Mouse (Mus musculus) heart, postnatal 25 days (tissue): ENCODE measurements at regions not wholly inside any gene's neighbourhood (a gene's known extent, or its start where the extent isn't known, plus 50 kb on each side); places are given as distances from the start of the nearest gene placed in this dataset.
A peak's percentile ranks its signal among the peaks of the same experiment; 100 is the strongest.

ENCODE experiments used
- DNase-seq: peaks from one replicate; pipeline ENCODE4 v3.0.0; 2022; ENCODE audit warnings: low spot score
- intact Hi-C: fragments of 180-260 bp; cut with DNase I; formaldehyde crosslinking; loops from one replicate; pipeline ENCODE4 v1.15.1; 2025

GRCm38 (mm10) chr2:115483418-115484288 lies 97.9 kb upstream of the BC052040 start:
- peak; percentile 34 for DNase-seq
- intact Hi-C loops, result no loop called here

DNA sequence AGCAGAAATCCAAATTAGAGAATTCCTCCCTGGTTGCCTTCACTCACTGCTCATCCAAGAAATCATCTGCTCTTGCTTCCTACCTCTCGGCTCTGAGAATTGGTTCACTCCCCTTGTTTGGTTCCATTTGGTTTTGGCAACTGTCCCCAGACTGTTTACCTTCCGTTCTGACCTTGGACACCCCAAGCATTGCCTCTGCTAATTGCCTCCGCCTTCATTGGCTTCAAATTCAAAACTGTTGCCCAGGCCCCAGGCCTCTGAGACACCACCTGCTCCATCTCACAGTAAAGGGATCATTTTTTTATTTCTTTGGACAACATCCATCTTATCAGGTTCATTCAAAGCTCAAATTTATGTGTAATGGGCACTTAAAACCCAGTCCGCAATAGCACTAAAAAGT lies 93.1 kb upstream of the BC052040 start:
- no peak for DNase-seq
- intact Hi-C loops, result no loop called here

DNA sequence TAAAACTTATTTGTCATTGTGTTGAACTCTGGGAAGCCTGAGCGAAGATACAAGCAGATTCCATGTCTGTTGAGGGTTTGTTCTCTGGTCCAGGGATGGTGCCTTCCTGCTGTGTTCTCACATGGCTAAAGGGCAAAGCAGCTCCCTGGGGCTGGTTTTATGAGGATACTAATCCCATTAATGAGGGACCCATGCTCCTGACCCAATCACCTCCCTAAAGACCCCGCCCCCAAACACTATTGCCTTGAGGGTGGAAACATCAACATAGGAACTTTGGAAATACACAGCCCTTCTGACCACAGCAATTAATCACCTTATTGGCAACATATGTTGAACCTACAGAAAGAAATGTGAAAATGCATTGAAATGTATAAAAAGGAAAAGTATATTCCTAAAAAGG lies 88.5 kb upstream of the BC052040 start:
- DNase-seq, result no peak
- intact Hi-C loops, result no loop called here

GRCm38 (mm10) chr2:115499904-115500303 lies 81.6 kb upstream of the BC052040 start:
- DNase-seq, result no peak
- intact Hi-C loops, result no loop called here

- no peak for DNase-seq
- intact Hi-C loops, result no loop called here
Observed at GRCm38 (mm10) chr2:115509527-115509926, 72.0 kb upstream of the BC052040 start.

DNA sequence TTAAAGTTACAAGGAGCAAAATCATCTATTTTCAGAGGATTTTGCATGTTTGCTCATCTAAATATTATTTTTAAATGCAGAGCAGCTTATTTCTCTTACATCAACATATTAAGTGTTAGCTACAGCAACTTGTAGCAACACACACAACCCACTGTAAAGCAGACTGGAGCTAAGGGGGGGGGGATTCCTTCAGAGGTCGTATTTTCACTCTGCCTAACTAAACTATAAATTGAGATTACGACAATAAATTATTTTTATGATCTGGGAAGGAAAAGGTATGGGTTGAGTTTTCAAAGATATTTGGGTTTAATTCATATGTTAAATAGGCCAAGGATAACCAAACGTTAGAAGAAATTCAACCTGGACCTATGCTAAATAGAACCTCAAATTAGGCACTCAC lies 70.4 kb upstream of the BC052040 start:
- no peak for DNase-seq
- intact Hi-C loops, result loop anchor here (10.0 kb wide), 1 partner anchor 564 kb away; no protein-coding TSS in a partner anchor

GRCm38 (mm10) chr2:115511612-115512525 lies 69.6 kb upstream of the BC052040 start:
- intact Hi-C loops, result loop anchor here (10.0 kb wide), 1 partner anchor 563 kb away; no protein-coding TSS in a partner anchor
- no peak for DNase-seq

DNA sequence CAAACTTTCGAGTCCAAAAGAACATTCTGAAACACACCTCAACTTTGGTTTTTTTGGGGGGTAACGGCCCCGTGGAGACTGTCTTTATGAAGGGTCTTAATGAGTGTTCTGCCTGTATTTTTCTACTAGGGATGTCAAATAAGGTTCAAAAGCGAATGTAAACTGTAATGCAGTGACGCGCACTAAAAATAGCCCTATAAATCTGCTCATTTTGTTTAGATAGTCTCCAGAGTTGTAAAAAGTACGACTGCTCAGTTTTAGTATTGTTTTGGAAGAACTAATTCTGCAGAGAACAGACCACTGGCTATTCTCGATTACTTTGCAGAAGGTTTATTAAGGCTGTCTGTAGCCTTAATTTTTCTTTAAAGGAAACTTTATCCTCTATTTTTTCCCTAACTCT lies 68.6 kb upstream of the BC052040 start:
- intact Hi-C loops, result loop anchor here (10.0 kb wide), 1 partner anchor 562 kb away; no protein-coding TSS in a partner anchor

GRCm38 (mm10) chr2:115513774-115514231 lies 67.7 kb upstream of the BC052040 start:
- intact Hi-C loops, result loop anchor here (10.0 kb wide), 1 partner anchor 561 kb away; no protein-coding TSS in a partner anchor
- no peak for DNase-seq

More for the DNA sequence above, 68.6 kb upstream of the BC052040 start:
- DNase-seq, result no peak

GRCm38 (mm10) chr2:115514831-115515428 lies 66.6 kb upstream of the BC052040 start:
- no peak for DNase-seq
- intact Hi-C loops, result loop anchor here (5.0 to 10.0 kb wide), 2 partner anchors 560 to 587 kb away; no protein-coding TSS in a partner anchor

DNA sequence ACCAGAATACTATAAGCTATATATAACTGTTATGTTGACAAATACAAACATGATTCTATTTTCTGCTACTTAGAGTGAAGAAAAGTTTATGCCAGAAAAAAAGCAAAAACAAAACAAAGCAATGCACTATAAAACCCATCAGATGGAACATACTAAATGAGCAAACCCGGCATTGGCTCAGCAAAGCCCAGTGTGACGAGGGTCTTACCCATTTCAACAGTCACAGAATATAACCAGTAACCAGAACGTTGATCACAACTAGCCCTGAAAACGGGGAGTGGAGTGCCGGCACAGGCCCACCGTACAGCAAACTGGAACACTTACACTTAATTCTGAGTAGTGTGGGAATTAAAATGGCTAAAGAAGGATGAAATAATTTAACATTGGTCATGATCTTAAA lies 66.0 kb upstream of the BC052040 start:
- intact Hi-C loops, result loop anchor here (5.0 to 10.0 kb wide), 2 partner anchors 559 to 587 kb away; no protein-coding TSS in a partner anchor
- DNase-seq, result no peak

DNA sequence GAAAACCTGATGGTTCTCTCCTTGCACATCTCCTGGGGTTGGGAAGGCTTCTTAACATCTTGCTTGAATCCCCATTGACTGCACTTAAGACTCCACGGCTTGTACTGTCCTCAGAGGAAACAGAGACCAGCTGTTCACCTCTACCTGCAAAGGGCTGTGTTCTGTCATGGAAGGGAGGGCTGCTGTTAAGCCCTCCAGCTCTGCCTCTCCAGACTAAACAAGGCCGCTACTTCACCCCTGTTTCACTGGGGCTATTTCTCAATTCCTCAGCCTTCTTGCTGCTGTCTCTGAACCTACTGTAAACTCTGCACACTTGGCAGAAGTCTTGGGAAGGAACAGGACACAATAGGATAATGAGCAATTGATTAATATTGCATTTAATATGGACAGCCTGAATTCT lies 64.7 kb upstream of the BC052040 start:
- intact Hi-C loops, result loop anchor here (2.0 to 10.0 kb wide), 3 partner anchors 340 to 585 kb away; no protein-coding TSS in a partner anchor

DNA sequence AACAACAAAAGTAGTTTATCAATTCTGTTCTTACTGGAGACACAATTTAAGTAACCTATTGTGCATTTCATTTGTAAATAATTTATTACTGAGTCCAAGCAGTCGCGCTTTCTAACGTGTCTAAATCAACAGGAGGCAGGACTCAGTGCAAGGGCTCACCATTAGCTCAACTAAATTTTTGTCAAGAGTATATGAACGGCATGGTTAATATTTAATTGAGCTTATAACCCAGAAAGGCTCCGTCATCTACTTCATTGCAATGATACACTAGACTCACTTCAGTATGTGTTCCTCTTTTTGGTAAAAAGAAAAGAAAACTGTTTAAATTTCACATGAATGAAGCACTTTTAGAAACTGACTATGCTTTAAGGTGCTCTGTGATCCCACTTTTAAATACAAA lies 61.5 kb upstream of the BC052040 start:
- no peak for DNase-seq
- intact Hi-C loops, result loop anchor here (5.0 to 10.0 kb wide), 2 partner anchors 555 to 582 kb away; no protein-coding TSS in a partner anchor

More for the DNA sequence above, 64.7 kb upstream of the BC052040 start:
- no peak for DNase-seq

DNA sequence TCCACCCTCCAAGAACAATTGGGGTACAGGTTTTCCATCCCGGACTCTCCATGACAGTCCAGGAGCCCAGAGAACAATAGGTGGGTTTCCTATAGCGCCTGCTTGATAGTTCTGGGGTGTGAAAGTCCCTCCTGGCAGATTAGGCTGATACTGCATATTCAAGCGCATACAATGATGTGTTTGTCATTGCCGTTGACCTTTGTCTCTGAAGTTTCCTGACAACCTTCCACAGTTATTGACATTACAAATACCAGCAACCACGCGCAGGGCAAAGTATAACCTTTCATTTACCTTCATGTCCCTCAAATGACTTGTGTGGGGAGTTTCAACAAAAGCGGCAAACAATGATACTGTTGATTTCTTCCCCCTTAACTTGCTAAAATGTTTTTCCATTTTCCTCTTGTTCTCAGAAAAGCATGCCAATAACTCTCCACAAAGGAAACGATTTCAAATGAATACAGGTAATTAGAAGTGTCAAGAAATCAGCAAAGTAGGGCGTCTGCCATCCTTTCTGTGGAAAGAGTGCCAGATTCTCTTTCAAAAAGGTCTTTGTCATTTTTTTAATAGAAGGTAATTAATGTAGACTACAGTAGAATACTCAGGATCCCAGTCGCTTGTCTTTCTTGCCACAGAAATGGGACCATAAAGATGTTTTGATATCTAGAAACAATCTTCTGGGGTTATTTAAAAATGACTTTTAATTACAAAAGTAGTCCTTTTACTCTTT lies 60.9 kb upstream of the BC052040 start:
- no peak for DNase-seq
- intact Hi-C loops, result no loop called here

GRCm38 (mm10) chr2:115529878-115530277 lies 51.6 kb upstream of the BC052040 start:
- intact Hi-C loops, result no loop called here

More at GRCm38 (mm10) chr2:115529878-115530277, 51.6 kb upstream of the BC052040 start:
- DNase-seq, result no peak
